Mouse (Mus musculus): ENCODE measurements around the gene Tktl2. TPM values are rescaled to one million over a fixed set of nuclear protein-coding genes. Genes with fewer than 3 reads are reported as not detected.

The Tktl2 gene
- total RNA-seq (2021) = not detected
- long read RNA-seq, experiment 1 = 0 reads
- long read RNA-seq, experiment 2 = 0 reads

GRCm38 (mm10) chr8:66511537-66511936, at the start of gene Tktl2:
Gene Tktl2 (plus strand): TSS chr8:66511756.
- no peak for DNase-seq (ENCODE audit: low spot score)

- no peak for DNase-seq (ENCODE audit: low spot score)
Measured at GRCm38 (mm10) chr8:66469821-66470220, 41.7 kb upstream of the Tktl2 start.

GRCm38 (mm10) chr8:66476880-66477279, 34.7 kb upstream of the Tktl2 start:
- DNase-seq (ENCODE audit: low spot score) = no peak

GRCm38 (mm10) chr8:66486084-66486763, 25.3 kb upstream of the Tktl2 start, which contains the start of gene Tma16:
Gene Tma16 (minus strand): TSS chr8:66486530.
- peak; percentile 81 for DNase-seq (ENCODE audit: low spot score)

GRCm38 (mm10) chr8:66488556-66488955, 23.0 kb upstream of the Tktl2 start:
- DNase-seq (ENCODE audit: low spot score) = no peak

GRCm38 (mm10) chr8:66490624-66491023, 20.9 kb upstream of the Tktl2 start:
- no peak for DNase-seq (ENCODE audit: low spot score)

GRCm38 (mm10) chr8:66494496-66494895, 17.1 kb upstream of the Tktl2 start:
- no peak for DNase-seq (ENCODE audit: low spot score)

- peak; percentile 58 for DNase-seq (ENCODE audit: low spot score)
Measured at GRCm38 (mm10) chr8:66495726-66496125, 15.8 kb upstream of the Tktl2 start.

- DNase-seq (ENCODE audit: low spot score) = peak; percentile 25
Measured at GRCm38 (mm10) chr8:66496998-66497577, 14.5 kb upstream of the Tktl2 start.

- DNase-seq (ENCODE audit: low spot score) = no peak
Measured at GRCm38 (mm10) chr8:66503381-66503780, 8.2 kb upstream of the Tktl2 start.

- DNase-seq (ENCODE audit: low spot score) = no peak
Measured at GRCm38 (mm10) chr8:66519149-66519548, 7.6 kb downstream of the Tktl2 start.

GRCm38 (mm10) chr8:66520576-66520975, 9.0 kb downstream of the Tktl2 start:
- DNase-seq (ENCODE audit: low spot score) = no peak

GRCm38 (mm10) chr8:66550092-66550491, 38.5 kb downstream of the Tktl2 start:
- DNase-seq (ENCODE audit: low spot score) = no peak

Other genes with a start within 250 kb of the Tktl2 start
- 1 to 10 TPM; 4.5 to 5.0 TPM for gene Tma16, start 25.2 kb upstream of the Tktl2 start, total RNA-seq (2021)
- gene Npy5r, start 176.4 kb downstream of the Tktl2 start, total RNA-seq (2021) = not detected
- gene Npy1r, start 185.4 kb downstream of the Tktl2 start, total RNA-seq (2021) = 1 to 10 TPM; 2.3 to 3.9 TPM